Mouse (Mus musculus) G1E (cell line): Measurements from ENCODE around the gene Snx10. TPM values are rescaled to one million over a fixed set of nuclear protein-coding genes. Genes with fewer than 3 reads are reported as not detected.

ENCODE experiments used
- ATAC-seq: 2 replicates; pipeline ENCODE4 v1.8.0; 2016; ENCODE audit warnings: mild to moderate bottlenecking; ENCODE audit not compliant: insufficient number of reproducible peaks, poor library complexity, low FRiP score, severe bottlenecking; ENCODE audit errors: extremely low read depth
- DNase-seq: peaks from one replicate; pipeline ENCODE4 v3.0.0; 2012; ENCODE audit warnings: low spot score
- H3K27me3 ChIP-seq: 2 replicates; pipeline ENCODE4 v1.6.1; 2012; ENCODE audit warnings: mild to moderate bottlenecking, low read length, inconsistent platforms; ENCODE audit not compliant: insufficient read depth
- H3K36me3 ChIP-seq: replicated peaks from 2 replicates; pipeline ENCODE3; 2012; ENCODE audit warnings: mild to moderate bottlenecking, inconsistent platforms
- H3K4me1 ChIP-seq: 2 replicates; pipeline ENCODE4 v1.6.1; 2012; ENCODE audit warnings: low read depth, low read length, inconsistent platforms, mixed read lengths; ENCODE audit not compliant: insufficient read depth
- H3K4me3 ChIP-seq: 2 replicates; pipeline ENCODE4 v1.5.1; 2012; ENCODE audit warnings: low read depth, mild to moderate bottlenecking, inconsistent platforms, low read length, moderate library complexity, mixed read lengths
- H3K9me3 ChIP-seq: replicated peaks from 2 replicates; pipeline ENCODE4 v1.6.1; 2012; ENCODE audit warnings: inconsistent platforms
- CTCF ChIP-seq: IDR thresholded peaks from 2 replicates; pipeline ENCODE4 v1.5.1; 2012; ENCODE audit warnings: low read depth, low read length, inconsistent platforms, mixed read lengths
- GATA1 ChIP-seq: IDR thresholded peaks from 2 replicates; pipeline ENCODE4 v1.6.1; 2012; ENCODE audit warnings: borderline replicate concordance, low read length, inconsistent platforms, mixed read lengths
- GATA2 ChIP-seq: IDR thresholded peaks from 2 replicates; pipeline ENCODE4 v1.6.1; 2012; ENCODE audit warnings: low read depth, low read length, inconsistent platforms, borderline replicate concordance
- POLR2AphosphoS5 ChIP-seq: IDR thresholded peaks from 2 replicates; pipeline ENCODE4 v1.6.1; 2012; ENCODE audit warnings: low read depth, low read length, inconsistent platforms; ENCODE audit not compliant: insufficient replicate concordance
- TAL1 ChIP-seq: conservative IDR thresholded peaks from 2 replicates; pipeline ENCODE4 v1.6.1; 2012; ENCODE audit warnings: low read depth, low read length, inconsistent platforms, mixed read lengths
- polyA plus RNA-seq: library from polyadenylated mRNA; stranded (reverse); fragments of >175 nt; gene quantifications from 2 replicates; pipeline ENCODE4 v1.2.3, GENCODE M21; 2012
- total RNA-seq, 2 experiments: library from RNA; stranded (forward) in 1 of 2; stranded (reverse) in 1 of 2; fragments of 200-1000 nt in 1 of 2; fragments of >200 nt in 1 of 2; fragmentation: Nextera tagmentation in 1 of 2; gene quantifications; 2 replicates each; pipeline ENCODE4 v1.2.3; 2014 to 2017

Snx10 gene
- total and polyA plus RNA-seq, 3 experiments = 1.5 TPM; not detected in 2

GRCm38 (mm10) chr6:51600412-51600811 lies 76.7 kb downstream of the Snx10 start:
- Histone ChIP-seq H3K4me3 (no peak overlapping the region), H3K4me1 (no peaks in the 10 kb centered on the region), H3K36me3 (no peaks in the 10 kb centered on the region), H3K9me3 (no peaks in the 10 kb centered on the region), H3K27me3 (no peaks in the 10 kb centered on the region)
- no peak for TF ChIP-seq CTCF
- ATAC-seq (no peak), DNase-seq (no peak)

- Histone ChIP-seq H3K4me1 (no peaks in the 10 kb centered on the region), H3K27me3 (no peaks in the 10 kb centered on the region; the same call in 1 of the 2 replicates), H3K4me3 (no peak overlapping the region), H3K9me3 (no peaks in the 10 kb centered on the region), H3K36me3 (no peaks in the 10 kb centered on the region)
- TF ChIP-seq POLR2AphosphoS5 = no peak
- no peak for TF ChIP-seq GATA1
- TF ChIP-seq TAL1 = no peak
- TF ChIP-seq GATA2 = no peak
- TF ChIP-seq CTCF = no peak
- ATAC-seq (no peak), DNase-seq (no peak)
Observed at GRCm38 (mm10) chr6:51602341-51602740, 78.6 kb downstream of the Snx10 start.

GRCm38 (mm10) chr6:51603691-51604090 lies 80.0 kb downstream of the Snx10 start:
- H3K4me3 ChIP-seq = no peak overlapping the region
- no peaks in the 10 kb centered on the region for H3K36me3 ChIP-seq
- no peaks in the 10 kb centered on the region for H3K4me1 ChIP-seq
- no peaks in the 10 kb centered on the region for H3K9me3 ChIP-seq
- ATAC-seq (no peak), DNase-seq (no peak)
- TF ChIP-seq TAL1 (no peak), CTCF (no peak), GATA2 (no peak), GATA1 (no peak), POLR2AphosphoS5 (no peak)
- no peaks in the 10 kb centered on the region; the same call in 1 of the 2 replicates for H3K27me3 ChIP-seq

GRCm38 (mm10) chr6:51606245-51606644 lies 82.5 kb downstream of the Snx10 start:
- no peak for ATAC-seq
- Histone ChIP-seq H3K27me3 (peaks cover 5% of the 10 kb centered on the region), H3K9me3 (no peaks in the 10 kb centered on the region), H3K4me3 (no peak overlapping the region), H3K4me1 (no peaks in the 10 kb centered on the region), H3K36me3 (no peaks in the 10 kb centered on the region)
- no peak for DNase-seq
- TF ChIP-seq GATA1 (no peak), TAL1 (no peak), GATA2 (no peak), POLR2AphosphoS5 (no peak), CTCF (no peak)

- ATAC-seq = no peak
- TF ChIP-seq CTCF = no peak
- no peak for TF ChIP-seq TAL1
- TF ChIP-seq POLR2AphosphoS5 = no peak
- TF ChIP-seq GATA1 = no peak
- TF ChIP-seq GATA2 = no peak
Observed at GRCm38 (mm10) chr6:51606803-51607202, 83.1 kb downstream of the Snx10 start.

GRCm38 (mm10) chr6:51611621-51612020 lies 87.9 kb downstream of the Snx10 start:
- Histone ChIP-seq H3K4me1 (peaks cover 4% of the 10 kb centered on the region; the same call in 1 of the 2 replicates), H3K9me3 (no peaks in the 10 kb centered on the region), H3K27me3 (peaks cover 13% of the 10 kb centered on the region), H3K4me3 (no peak overlapping the region), H3K36me3 (no peaks in the 10 kb centered on the region)
- DNase-seq = no peak
- TF ChIP-seq TAL1 (no peak), CTCF (no peak), GATA1 (no peak), POLR2AphosphoS5 (no peak)
- no peak for ATAC-seq

More at GRCm38 (mm10) chr6:51606803-51607202, 83.1 kb downstream of the Snx10 start:
- Histone ChIP-seq H3K4me3 (no peak overlapping the region), H3K4me1 (no peaks in the 10 kb centered on the region), H3K9me3 (no peaks in the 10 kb centered on the region), H3K36me3 (no peaks in the 10 kb centered on the region), H3K27me3 (peaks cover 5% of the 10 kb centered on the region)
- no peak for DNase-seq
